Mouse (Mus musculus): ENCODE data around the gene Klhl5. TPM values are rescaled to one million over a fixed set of nuclear protein-coding genes. Genes with fewer than 3 reads are reported as not detected.
"Not testable (repeated sequence)": the region's sequence is repeated elsewhere in the genome, so short reads cannot be mapped to it uniquely, and the experiment has no call there.

Klhl5 gene
- total RNA-seq, 2 experiments from 2014 or later = 51.1 to 60.2 TPM

- intact Hi-C loops (cut with DNase I) = no loop called here
- no peak for DNase-seq (ENCODE audit: low spot score in 2 of 2)
Observed at GRCm38 (mm10) chr5:65094902-65095545, 12.3 kb upstream of the Klhl5 start.

GRCm38 (mm10) chr5:65096082-65096481, 11.3 kb upstream of the Klhl5 start:
- no peak for DNase-seq (ENCODE audit: low spot score in 2 of 2)
- intact Hi-C loops (cut with DNase I) = no loop called here

- no peak for DNase-seq (ENCODE audit: low spot score in 2 of 2)
- intact Hi-C loops (cut with DNase I) = no loop called here
Observed at GRCm38 (mm10) chr5:65096805-65097204, 10.5 kb upstream of the Klhl5 start.

DNA sequence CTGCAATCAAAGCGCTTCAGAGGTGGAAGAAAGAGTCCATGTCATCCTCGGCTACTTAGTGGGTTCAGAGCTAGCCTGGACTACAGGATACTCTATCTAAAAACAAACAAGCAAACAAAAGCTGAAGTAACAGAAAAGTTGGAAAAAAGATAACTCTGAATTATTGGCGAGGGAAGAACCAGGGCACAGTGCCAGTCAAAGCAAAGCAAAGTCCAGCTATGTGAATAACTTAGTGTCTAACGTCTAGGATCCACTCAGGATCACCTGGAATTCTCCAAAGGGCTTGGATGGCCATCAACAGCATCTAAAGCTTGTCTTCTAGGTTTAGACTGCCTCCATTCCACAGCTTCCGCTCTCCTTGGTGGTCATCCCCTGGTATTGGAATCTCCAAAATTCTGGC, 9.9 kb upstream of the Klhl5 start:
- DNase-seq (ENCODE audit: low spot score in 2 of 2) = no peak
- intact Hi-C loops (cut with DNase I) = no loop called here

DNA sequence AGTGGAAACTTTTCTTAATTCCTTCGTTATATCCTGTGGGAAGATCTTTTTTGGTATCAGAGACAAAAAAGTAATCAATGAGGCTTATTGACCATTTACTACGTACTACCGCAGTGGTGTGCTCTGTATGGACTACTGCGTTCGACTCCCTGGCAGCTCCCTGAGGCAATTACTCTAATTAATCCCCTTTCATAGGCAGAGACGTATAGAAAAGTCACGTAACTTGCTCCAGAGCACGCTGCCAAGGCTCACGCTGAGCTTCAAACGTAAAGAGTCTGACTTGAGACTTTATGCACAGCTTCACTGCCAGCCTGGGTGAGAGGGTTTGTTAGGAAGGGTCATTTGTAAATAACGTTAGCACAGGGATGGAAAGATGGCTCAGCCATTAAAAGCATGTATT, 7.3 kb upstream of the Klhl5 start:
- intact Hi-C loops (cut with DNase I) = no loop called here
- no peak for DNase-seq (ENCODE audit: low spot score in 2 of 2)

- intact Hi-C loops (cut with DNase I) = no loop called here
Observed at GRCm38 (mm10) chr5:65101209-65101608, 6.1 kb upstream of the Klhl5 start.

DNA sequence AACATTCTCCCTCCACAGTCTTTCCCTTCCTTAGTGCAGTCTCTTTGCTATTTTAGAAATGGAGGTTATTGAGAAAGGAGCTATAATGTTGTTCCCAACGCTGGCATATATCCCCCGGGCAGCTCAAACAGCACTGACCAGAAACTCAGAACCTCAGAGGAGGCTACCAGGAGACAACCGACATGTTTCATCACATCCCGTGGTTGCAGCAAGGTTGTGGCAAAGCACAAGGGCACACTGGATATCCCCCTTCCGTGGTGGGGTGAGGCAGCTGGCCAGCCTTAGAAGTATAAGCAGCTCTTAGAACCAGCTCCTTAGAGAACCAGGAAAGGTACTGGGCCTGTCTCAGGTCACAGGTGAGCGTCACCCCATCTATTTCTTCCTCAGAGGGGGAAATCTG, 5.7 kb upstream of the Klhl5 start:
- intact Hi-C loops (cut with DNase I) = no loop called here
- no peak for DNase-seq (ENCODE audit: low spot score in 2 of 2)

More at GRCm38 (mm10) chr5:65101209-65101608, 6.1 kb upstream of the Klhl5 start:
- DNase-seq (ENCODE audit: low spot score in 2 of 2) = no peak

DNA sequence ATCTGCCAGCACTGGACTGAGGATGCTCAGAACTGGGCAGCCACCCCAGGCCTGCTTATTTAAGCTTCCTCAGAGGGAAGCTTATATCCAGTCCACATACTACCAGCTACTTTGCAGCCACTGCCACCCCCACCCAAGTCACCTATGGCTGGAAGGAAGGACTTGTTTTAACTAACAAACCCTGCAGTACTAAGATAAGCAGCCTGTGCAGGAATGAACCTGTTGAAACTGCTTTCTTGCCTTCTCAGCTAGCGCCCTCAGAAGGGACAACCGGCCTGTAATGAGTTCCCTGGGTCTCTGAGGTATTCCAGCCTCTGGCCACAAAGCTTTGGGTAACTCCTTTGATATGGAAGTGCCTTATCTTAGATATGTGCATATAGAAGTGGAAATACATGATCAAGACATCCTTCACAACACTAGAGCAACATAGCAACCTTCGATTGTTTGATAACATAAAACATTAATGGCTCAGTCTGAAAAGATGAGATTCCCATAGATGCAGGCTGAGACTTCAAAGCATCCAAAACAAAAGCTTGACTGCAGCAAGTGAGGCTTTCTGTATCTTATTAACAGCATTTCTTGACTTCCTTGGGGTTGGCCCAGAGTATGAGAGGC, 5.2 kb upstream of the Klhl5 start:
- intact Hi-C loops (cut with DNase I) = no loop called here
- no peak for DNase-seq (ENCODE audit: low spot score in 2 of 2)

GRCm38 (mm10) chr5:65102641-65103042, 4.7 kb upstream of the Klhl5 start:
- intact Hi-C loops (cut with DNase I) = no loop called here
- no peak for DNase-seq (ENCODE audit: low spot score in 2 of 2)

DNA sequence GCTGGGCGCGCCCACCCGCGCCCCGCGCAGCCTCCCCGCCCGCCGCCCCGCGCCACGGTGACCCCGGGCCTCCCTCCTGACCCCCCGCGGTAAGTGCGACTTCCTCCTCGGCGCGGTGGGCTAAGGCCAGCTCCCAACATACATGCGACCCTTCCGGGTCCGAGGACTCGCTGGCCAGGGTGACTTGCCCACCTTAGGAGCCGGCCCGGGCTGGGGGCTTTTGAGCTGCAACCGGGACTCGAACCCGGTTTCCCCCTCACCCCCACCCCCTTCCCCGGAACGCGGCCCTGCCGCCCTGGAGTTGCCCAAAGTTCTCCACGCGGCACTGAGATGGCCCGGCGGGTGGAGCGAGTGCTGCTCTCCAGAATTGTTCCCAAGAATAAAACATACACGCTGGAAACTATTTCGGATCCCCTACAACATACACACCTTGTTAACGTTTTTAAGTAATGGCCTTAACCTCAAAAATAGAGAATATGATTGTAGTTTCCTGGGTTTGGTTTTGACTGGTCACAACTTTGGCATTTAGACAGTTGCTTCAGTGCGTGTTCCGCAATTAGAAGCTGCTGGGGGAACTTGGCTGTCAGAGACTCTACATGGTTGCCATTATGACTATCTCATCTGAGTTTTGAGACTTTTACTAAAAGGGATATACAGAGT, 564 bp downstream of the Klhl5 start:
- DNase-seq (ENCODE audit: low spot score in 2 of 2) = peak in 1 of 2 experiments; percentile 9
- intact Hi-C loops (cut with DNase I) = no loop called here

GRCm38 (mm10) chr5:65112225-65112624, 4.9 kb downstream of the Klhl5 start:
- DNase-seq (ENCODE audit: low spot score in 2 of 2); intact Hi-C loops (cut with DNase I): not testable (repeated sequence)

- no peak for DNase-seq (ENCODE audit: low spot score in 2 of 2)
- intact Hi-C loops (cut with DNase I) = no loop called here
Observed at GRCm38 (mm10) chr5:65113323-65113722, 6.0 kb downstream of the Klhl5 start.

- DNase-seq (ENCODE audit: low spot score in 2 of 2) = no peak
- intact Hi-C loops (cut with DNase I) = no loop called here
Observed at GRCm38 (mm10) chr5:65116789-65117188, 9.4 kb downstream of the Klhl5 start.

- no peak for DNase-seq (ENCODE audit: low spot score in 2 of 2)
- intact Hi-C loops (cut with DNase I) = no loop called here
Observed at GRCm38 (mm10) chr5:65119495-65119894, 12.2 kb downstream of the Klhl5 start.

- intact Hi-C loops (cut with DNase I) = no loop called here
Observed at GRCm38 (mm10) chr5:65119918-65120317, 12.6 kb downstream of the Klhl5 start.

GRCm38 (mm10) chr5:65122616-65123015, 15.3 kb downstream of the Klhl5 start:
- no peak for DNase-seq (ENCODE audit: low spot score in 2 of 2)
- intact Hi-C loops (cut with DNase I) = no loop called here

More at GRCm38 (mm10) chr5:65119918-65120317, 12.6 kb downstream of the Klhl5 start:
- DNase-seq (ENCODE audit: low spot score in 2 of 2) = no peak

GRCm38 (mm10) chr5:65126137-65126536, 18.8 kb downstream of the Klhl5 start:
- intact Hi-C loops (cut with DNase I) = no loop called here
- DNase-seq (ENCODE audit: low spot score in 2 of 2) = no peak

DNA sequence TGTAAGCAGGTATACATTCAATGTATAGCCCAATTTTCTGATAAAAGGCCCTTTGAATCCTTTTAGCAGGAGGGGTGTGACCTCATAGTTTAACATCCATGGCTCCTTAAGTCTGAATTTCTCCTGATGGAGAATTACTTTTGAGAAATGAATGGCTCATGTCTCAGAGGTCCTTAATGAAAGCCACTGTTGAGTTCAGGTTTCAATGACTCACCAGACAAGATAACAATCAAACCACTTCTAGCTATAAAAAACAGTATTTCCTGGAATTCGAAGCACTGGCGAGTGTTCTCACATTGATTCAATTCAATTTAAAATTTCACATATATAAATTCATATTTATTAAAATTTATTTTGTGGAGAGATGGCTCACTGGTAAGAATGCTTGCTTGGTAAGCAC, 21.1 kb downstream of the Klhl5 start:
- intact Hi-C loops (cut with DNase I) = no loop called here
- no peak for DNase-seq (ENCODE audit: low spot score in 2 of 2)

DNA sequence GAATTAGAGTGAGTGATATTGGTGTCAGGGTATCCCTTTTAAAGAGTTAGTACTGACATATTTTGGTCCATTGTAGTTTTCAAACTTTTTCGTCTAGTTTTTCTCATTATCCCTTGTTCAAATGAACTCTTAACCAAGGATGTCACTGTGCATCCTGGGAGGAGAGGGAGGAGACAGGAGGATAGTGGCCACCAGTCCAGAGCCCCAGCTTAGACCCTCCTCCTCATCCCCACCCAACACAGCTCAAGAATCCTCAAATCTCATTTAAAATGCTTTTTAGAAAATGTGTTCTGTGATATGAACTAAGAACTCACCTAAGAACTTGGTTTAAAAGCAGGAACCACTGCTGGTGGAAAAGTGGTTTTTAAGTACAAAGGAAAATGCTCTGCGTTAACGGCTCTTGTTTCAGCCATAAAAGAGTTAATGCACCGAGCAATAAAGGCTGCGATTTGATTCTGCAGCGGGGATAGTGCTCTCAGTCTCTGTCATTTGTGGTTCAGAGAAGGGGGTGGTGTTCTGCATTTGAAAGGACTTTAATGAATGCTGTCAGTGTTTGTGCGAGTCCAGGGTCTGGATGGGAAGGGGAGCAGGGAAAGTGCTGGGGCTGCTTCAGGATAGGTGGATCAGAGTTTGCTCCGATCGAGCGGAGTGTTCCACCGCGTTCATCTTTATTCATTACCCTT, 23.3 kb downstream of the Klhl5 start:
- DNase-seq (ENCODE audit: low spot score in 2 of 2) = peak; percentile 37 to 40
- intact Hi-C loops (cut with DNase I) = loop anchor here (5.0 kb wide), 1 partner anchor 113 kb away; no protein-coding TSS in a partner anchor

GRCm38 (mm10) chr5:65131211-65131879, 24.0 kb downstream of the Klhl5 start:
- DNase-seq (ENCODE audit: low spot score in 2 of 2) = peak; percentile 37 to 43
- intact Hi-C loops (cut with DNase I) = loop anchor here (5.0 kb wide), 1 partner anchor 114 kb away; no protein-coding TSS in a partner anchor

Measured in left cerebral cortex, postnatal 14 days (tissue).